Mouse (Mus musculus) liver, adult 2 months (tissue): ENCODE data around the gene Pygo2. TPM values are rescaled to one million over a fixed set of nuclear protein-coding genes. Genes with fewer than 3 reads are reported as not detected.

Experiments
- DNase-seq: peaks from one replicate; pipeline ENCODE4 v3.0.0-alpha.2; 2011; ENCODE audit warnings: low read depth, low spot score; ENCODE audit errors: extremely low read depth
- H3K27ac ChIP-seq: fragments of 200-500 bp; replicated peaks from 2 replicates; pipeline ENCODE4 v1.5.1; 2012; ENCODE audit warnings: low read depth, mild to moderate bottlenecking, control low read depth, inconsistent platforms, low read length; ENCODE audit not compliant: insufficient read depth
- H3K27me3 ChIP-seq: fragments of 200-500 bp; 2 replicates; pipeline ENCODE4 v1.6.1; 2012; ENCODE audit warnings: mild to moderate bottlenecking, moderate library complexity, low read length, inconsistent platforms; ENCODE audit not compliant: control insufficient read depth, insufficient read depth
- H3K36me3 ChIP-seq: fragments of 200-500 bp; 2 replicates; pipeline ENCODE4 v1.6.1; 2012; ENCODE audit warnings: low read length, inconsistent platforms; ENCODE audit not compliant: control insufficient read depth, insufficient read depth
- H3K4me1 ChIP-seq: fragments of 200-500 bp; 2 replicates; pipeline ENCODE4 v1.6.1; 2011; ENCODE audit warnings: low read length; ENCODE audit not compliant: control insufficient read depth, insufficient read depth
- H3K4me3 ChIP-seq: fragments of 200-500 bp; 2 replicates; pipeline ENCODE4 v1.5.1; 2011; ENCODE audit warnings: low read depth, mild to moderate bottlenecking, control low read depth, low read length, moderate library complexity; ENCODE audit not compliant: insufficient read depth
- H3K79me2 ChIP-seq: fragments of 200-500 bp; 2 replicates; pipeline ENCODE4 v1.6.1; 2012; ENCODE audit warnings: inconsistent platforms, mild to moderate bottlenecking, low read length, moderate library complexity; ENCODE audit not compliant: control insufficient read depth, insufficient read depth
- H3K9ac ChIP-seq: fragments of 200-500 bp; 2 replicates; pipeline ENCODE4 v1.6.1; 2012; ENCODE audit warnings: low read depth, mild to moderate bottlenecking, control low read depth, inconsistent platforms, low read length
- CTCF ChIP-seq: fragments of 200-500 bp; IDR thresholded peaks from 2 replicates; pipeline ENCODE4 v1.5.1; 2011; ENCODE audit warnings: low read depth, low read length, control low read depth
- POLR2A ChIP-seq: fragments of 200-500 bp; IDR thresholded peaks from 2 replicates; pipeline ENCODE4 v1.6.1; 2011; ENCODE audit warnings: low read length, control low read depth; ENCODE audit not compliant: insufficient read depth; ENCODE audit errors: extremely low read depth
- WGBS: fragments of 180-500 bp; shearing (Covaris S2); methylation state at CpG from one replicate; pipeline ENCODE4 v1.1.7; 2018; 5-methylcytosine and 5-hydroxymethylcytosine counted together
- polyA plus RNA-seq: library from polyadenylated mRNA; depleted of rRNA; stranded (reverse); fragments of >200 nt; gene quantifications from 2 replicates; pipeline ENCODE4 v1.2.3, GENCODE M21; 2012
- total RNA-seq: library from RNA; depleted of rRNA; stranded (reverse); fragments of >200 nt; gene quantifications from 2 replicates; pipeline ENCODE4 v1.2.3, GENCODE M21; 2014

Pygo2 gene
- total and polyA plus RNA-seq, 2 experiments: 4.4 to 26.5 TPM

DNA sequence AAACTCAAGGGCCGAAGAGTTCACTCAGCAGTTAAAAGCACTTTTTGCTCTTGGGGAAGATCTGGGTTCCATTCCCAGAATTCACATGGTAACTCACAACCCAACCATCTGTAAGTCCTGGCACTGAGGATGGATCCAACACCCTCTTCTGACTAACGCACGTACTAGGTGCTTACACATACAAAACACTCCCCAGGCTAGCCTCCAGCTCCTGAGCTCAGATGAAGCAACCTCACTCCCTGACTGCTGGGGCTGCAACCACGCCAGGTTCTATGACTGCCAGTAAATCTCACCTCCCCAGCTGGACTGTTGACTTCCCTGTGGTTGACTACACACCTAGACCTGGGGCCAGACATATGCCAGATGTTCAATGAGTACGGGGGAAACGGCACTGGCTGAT lies 23.1 kb upstream of the Pygo2 start:
- peaks cover 10% of the 10 kb centered on the region; the same call in 1 of the 2 replicates for H3K36me3 ChIP-seq
- peak; percentile 91 for DNase-seq
- no peak overlapping the region for H3K9ac ChIP-seq
- H3K27ac ChIP-seq: peak overlapping the region; percentile 55
- peaks cover 5% of the 10 kb centered on the region; the same call in 1 of the 2 replicates for H3K79me2 ChIP-seq
- H3K4me3 ChIP-seq: no peak overlapping the region
- H3K27me3 ChIP-seq: no peaks in the 10 kb centered on the region
- H3K4me1 ChIP-seq: peaks cover 24% of the 10 kb centered on the region
- 35% methylated on average over 6 of the region's 6 CpGs for WGBS
- TF ChIP-seq POLR2A: no peak
- no peak for TF ChIP-seq CTCF

DNA sequence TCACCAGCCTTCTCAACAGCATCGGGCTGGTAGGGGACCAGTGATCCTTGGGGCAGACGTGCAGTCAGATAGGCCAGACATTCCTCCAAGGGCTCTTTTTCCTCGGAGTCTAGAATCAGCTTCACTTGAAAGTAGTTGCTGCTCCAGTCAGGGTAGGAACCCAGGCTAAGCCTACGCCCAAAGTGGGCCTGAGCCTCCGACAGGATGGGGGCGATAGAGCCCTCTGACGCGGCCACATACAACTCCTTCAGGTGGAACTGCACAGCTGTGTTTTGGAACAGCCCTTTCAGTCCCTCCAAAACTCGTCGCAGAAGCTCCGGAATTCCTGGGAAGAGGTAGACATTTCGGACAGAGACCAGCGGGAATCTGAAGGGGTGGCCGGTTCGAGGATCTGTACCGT lies 21.6 kb upstream of the Pygo2 start:
- WGBS: 81% methylated on average over 16 of the region's 16 CpGs
- H3K4me3 ChIP-seq: no peak overlapping the region
- peaks cover 24% of the 10 kb centered on the region for H3K4me1 ChIP-seq
- no peak overlapping the region for H3K27ac ChIP-seq
- DNase-seq: no peak
- no peak for TF ChIP-seq POLR2A
- TF ChIP-seq CTCF: no peak
- no peak overlapping the region for H3K9ac ChIP-seq
- H3K27me3 ChIP-seq: no peaks in the 10 kb centered on the region
- peaks cover 7% of the 10 kb centered on the region; the same call in 1 of the 2 replicates for H3K36me3 ChIP-seq
- H3K79me2 ChIP-seq: peaks cover 5% of the 10 kb centered on the region; the same call in 1 of the 2 replicates

- WGBS: 37% methylated on average over 3 of the region's 3 CpGs
- H3K9ac ChIP-seq: peak overlapping the region; percentile 57
- peaks cover 24% of the 10 kb centered on the region for H3K4me1 ChIP-seq
- no peak for TF ChIP-seq POLR2A
- no peak for TF ChIP-seq CTCF
- no peak overlapping the region for H3K4me3 ChIP-seq
- peak; percentile 89 for DNase-seq
- H3K27ac ChIP-seq: peak overlapping the region; percentile 93
- H3K79me2 ChIP-seq: peaks cover 3% of the 10 kb centered on the region; the same call in 1 of the 2 replicates
- H3K36me3 ChIP-seq: peaks cover 5% of the 10 kb centered on the region; the same call in 1 of the 2 replicates
- H3K27me3 ChIP-seq: no peaks in the 10 kb centered on the region
Observed at GRCm38 (mm10) chr3:89409701-89410100, 20.3 kb upstream of the Pygo2 start.

DNA sequence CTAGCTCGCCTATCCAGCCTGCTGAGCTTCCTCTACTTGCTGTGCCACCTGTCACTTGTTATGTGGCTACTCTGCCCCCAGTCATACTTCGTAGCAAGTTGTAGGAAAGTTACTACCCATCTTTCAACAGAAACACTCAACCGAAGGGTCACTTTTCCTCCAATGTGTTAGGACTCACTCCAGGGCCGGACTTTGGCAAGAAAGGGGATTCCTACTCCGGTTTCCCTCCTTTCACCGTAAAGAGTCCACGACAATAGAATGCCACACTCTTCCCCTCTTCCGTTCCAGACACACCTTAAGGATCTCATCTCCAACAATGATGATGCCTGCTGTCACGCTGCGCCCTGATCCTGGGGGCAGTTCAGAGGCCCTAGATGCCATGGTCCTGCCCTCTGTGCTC lies 19.1 kb upstream of the Pygo2 start:
- Histone ChIP-seq H3K27ac (peak overlapping the region; percentile 93), H3K4me3 (peak overlapping the region; percentile 69), H3K27me3 (no peaks in the 10 kb centered on the region), H3K4me1 (peaks cover 22% of the 10 kb centered on the region), H3K36me3 (peaks cover 4% of the 10 kb centered on the region), H3K9ac (peak overlapping the region; percentile 83), H3K79me2 (peaks cover 4% of the 10 kb centered on the region; the same call in 1 of the 2 replicates)
- WGBS: 34% methylated on average over 10 of the region's 10 CpGs
- TF ChIP-seq CTCF (no peak), POLR2A (no peak)
- peak; percentile 54 for DNase-seq

GRCm38 (mm10) chr3:89411490-89412393 lies 18.3 kb upstream of the Pygo2 start, which contains the start of gene Flad1:
Flad1 (minus strand) TSS chr3:89411870.
- TF ChIP-seq CTCF (no peak), POLR2A (no peak)
- H3K79me2 ChIP-seq: peaks cover 5% of the 10 kb centered on the region; the same call in 1 of the 2 replicates
- H3K27me3 ChIP-seq: no peaks in the 10 kb centered on the region
- peaks cover 4% of the 10 kb centered on the region for H3K36me3 ChIP-seq
- peak within 1 kb of the TSS; percentile 83 for H3K9ac ChIP-seq
- DNase-seq: peak; percentile 99
- H3K27ac ChIP-seq: peak within 1 kb of the TSS; percentile 93
- H3K4me3 ChIP-seq: peak within 1 kb of the TSS; percentile 69
- WGBS: 3% methylated on average over 28 of the region's 28 CpGs
- H3K4me1 ChIP-seq: peaks cover 22% of the 10 kb centered on the region

GRCm38 (mm10) chr3:89416158-89416557 lies 13.9 kb upstream of the Pygo2 start:
- TF ChIP-seq POLR2A (no peak), CTCF (no peak)
- H3K4me3 ChIP-seq: no peak overlapping the region
- no peak for DNase-seq
- H3K4me1 ChIP-seq: peaks cover 8% of the 10 kb centered on the region
- WGBS: 96% methylated on average over 8 of the region's 8 CpGs
- H3K27ac ChIP-seq: no peak overlapping the region
- peaks cover 4% of the 10 kb centered on the region for H3K36me3 ChIP-seq
- H3K79me2 ChIP-seq: peaks cover 3% of the 10 kb centered on the region; the same call in 1 of the 2 replicates
- no peak overlapping the region for H3K9ac ChIP-seq
- H3K27me3 ChIP-seq: no peaks in the 10 kb centered on the region
